Mouse (Mus musculus): ENCODE data around the gene Lix1. TPM values are rescaled to one million over a fixed set of nuclear protein-coding genes. Genes with fewer than 3 reads are reported as not detected.

Lix1 gene
- polyA plus RNA-seq (2015; fragmentation: Nextera tagmentation; extraction: Ambion mirVana): 4.1 and 4.8 TPM in 2 replicates

DNA sequence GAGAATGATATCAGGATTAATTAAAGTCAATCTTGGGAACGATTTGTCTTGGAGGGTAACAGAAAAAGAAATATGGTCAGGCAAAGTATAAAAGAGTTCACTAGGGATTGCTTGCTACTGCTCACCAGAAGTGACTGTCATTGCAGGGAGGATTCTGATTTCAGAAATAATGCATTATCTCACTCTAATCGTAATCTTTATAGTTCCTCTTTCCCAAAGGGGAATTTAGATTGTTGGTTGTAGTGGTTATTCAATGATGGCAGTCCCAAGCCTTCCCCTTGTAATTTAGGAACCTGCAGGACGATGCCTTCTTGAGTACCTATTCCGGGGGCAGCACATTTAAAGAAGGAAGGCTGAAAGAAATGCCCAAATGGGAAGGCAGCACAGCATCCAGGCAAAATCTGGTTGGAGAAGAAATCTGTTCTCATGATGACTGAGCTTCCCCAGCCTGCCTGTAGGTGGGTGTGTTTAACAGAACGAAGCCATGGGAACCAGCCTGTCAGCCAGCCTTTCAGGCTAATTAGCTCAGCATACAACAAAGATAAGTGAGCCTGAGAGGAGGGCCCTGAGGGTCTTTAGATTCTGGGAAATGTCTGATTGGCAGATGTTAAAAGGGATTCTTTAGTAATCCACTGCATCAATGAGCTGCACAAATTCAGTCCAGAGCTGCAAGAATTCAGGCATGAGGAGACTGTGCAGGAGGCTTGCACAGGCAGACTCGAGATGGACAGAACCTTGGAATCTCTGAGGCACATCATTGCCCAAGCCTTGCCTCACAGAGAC is at the start of gene Lix1:
Gene Lix1 (plus strand): TSS at position 451 of the 783 bp plus-strand sequence.
- Histone ChIP-seq H3K27ac (ENCODE audit: low read length) (no peak within 1 kb of the TSS), H3K36me3 (ENCODE audit: insufficient read depth, low read length) (no peaks in the 10 kb centered on the region), H3K4me2 (replicated peaks; ENCODE audit: low read depth, low read length) (peak within 1 kb of the TSS; percentile 3), H3K4me1 (ENCODE audit: insufficient read depth, low read length) (peaks cover 8% of the 10 kb centered on the region; the same call in 1 of the 2 replicates), H3K9me3 (ENCODE audit: low read length) (no peaks in the 10 kb centered on the region), H3K4me3 (ENCODE audit: low read length) (no peak within 1 kb of the TSS), H3K27me3 (ENCODE audit: insufficient read depth, low read length) (no peaks in the 10 kb centered on the region), H3K9ac (replicated peaks; ENCODE audit: low read length) (no peak within 1 kb of the TSS)
- ATAC-seq (ENCODE audit: low FRiP score, low TSS enrichment): peak; percentile 90
- 32% methylated on average over 6 of the region's 6 CpGs for WGBS

DNA sequence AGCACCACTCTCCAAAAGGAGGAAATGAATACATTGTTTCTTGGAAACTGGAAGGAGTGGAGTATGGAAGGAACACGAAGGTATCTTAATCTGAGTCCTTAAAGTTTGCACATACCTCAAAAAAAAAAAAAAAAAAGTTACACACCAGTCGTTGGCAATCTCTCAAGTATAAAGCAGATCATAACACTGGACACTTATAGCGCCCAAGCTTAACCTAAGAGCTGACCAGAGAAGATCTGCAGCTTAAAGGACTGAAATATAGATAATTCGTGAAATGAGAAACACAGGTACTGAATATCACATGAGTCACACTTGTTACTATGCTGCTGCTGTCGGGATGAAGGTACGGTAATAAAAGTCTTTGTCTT is 28.9 kb upstream of the Lix1 start:
- peak overlapping the region; percentile 77 for H3K4me3 ChIP-seq (ENCODE audit: low read length)
- H3K4me2 ChIP-seq (replicated peaks; ENCODE audit: low read depth, low read length): peak overlapping the region; percentile 83
- H3K4me1 ChIP-seq (ENCODE audit: insufficient read depth, low read length): peaks cover 12% of the 10 kb centered on the region
- no peaks in the 10 kb centered on the region for H3K27me3 ChIP-seq (ENCODE audit: insufficient read depth, low read length)
- peak overlapping the region; percentile 92 for H3K27ac ChIP-seq (ENCODE audit: low read length)
- H3K9me3 ChIP-seq (ENCODE audit: low read length): no peaks in the 10 kb centered on the region
- peak; percentile 9; the same call in 1 of the 2 replicates for ATAC-seq (ENCODE audit: low FRiP score, low TSS enrichment)
- peaks cover 11% of the 10 kb centered on the region for H3K36me3 ChIP-seq (ENCODE audit: insufficient read depth, low read length)
- H3K9ac ChIP-seq (replicated peaks; ENCODE audit: low read length): peak overlapping the region; percentile 86
- 3% methylated on average over 6 of the region's 6 CpGs for WGBS

DNA sequence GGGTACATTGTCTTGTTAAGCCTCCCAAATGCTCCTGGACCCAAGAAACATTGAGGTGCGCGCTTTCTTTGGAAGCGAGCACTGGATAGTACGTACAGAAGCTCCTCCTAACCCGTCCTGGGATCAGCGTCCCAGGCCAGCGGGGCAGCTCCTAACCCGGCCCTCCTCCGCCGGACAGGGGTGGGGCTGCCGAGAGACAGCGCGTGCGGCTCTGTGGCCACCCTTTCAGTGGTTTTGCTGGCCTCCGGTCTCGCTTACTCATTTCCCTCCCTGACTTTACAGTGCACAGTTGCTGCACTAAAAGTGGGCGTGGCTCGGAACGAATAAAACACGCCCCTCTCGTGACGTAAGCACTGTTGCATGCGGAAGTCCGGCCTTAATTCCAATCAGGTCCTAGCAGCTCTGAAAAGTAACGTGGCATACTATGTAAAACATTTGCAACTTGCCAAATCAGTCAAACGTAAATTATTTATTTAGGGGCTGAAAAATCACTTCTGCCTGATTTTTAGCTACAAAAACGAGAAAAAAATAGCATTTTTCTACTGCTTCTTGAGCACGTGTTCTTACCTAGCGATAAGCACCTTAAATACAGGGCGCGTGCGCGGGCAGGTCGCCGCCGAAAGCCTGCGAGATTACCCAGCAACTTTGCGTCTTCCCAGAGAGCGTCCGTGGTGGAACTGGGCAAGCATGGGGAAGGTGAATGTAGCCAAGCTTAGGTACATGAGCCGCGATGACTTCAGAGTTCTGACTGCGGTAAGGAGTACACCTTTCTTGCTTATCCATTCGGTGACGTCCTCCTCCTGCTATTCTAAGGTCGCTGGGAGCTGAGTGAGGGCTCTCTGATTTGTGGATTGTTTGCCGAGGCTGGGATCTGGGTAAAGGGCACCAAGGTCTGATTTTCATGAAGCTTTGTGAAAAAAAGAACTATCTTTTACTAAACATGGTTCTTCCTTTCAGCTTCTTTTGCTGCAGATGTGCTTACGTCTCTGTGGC is 28.3 kb upstream of the Lix1 start, which contains the start of gene Riok2:
Gene Riok2 (plus strand): TSS at position 392 of the 993 bp plus-strand sequence.
- Histone ChIP-seq H3K27me3 (ENCODE audit: insufficient read depth, low read length) (no peaks in the 10 kb centered on the region), H3K9ac (replicated peaks; ENCODE audit: low read length) (peak within 1 kb of the TSS; percentile 86), H3K9me3 (ENCODE audit: low read length) (no peaks in the 10 kb centered on the region), H3K4me2 (replicated peaks; ENCODE audit: low read depth, low read length) (peak within 1 kb of the TSS; percentile 83), H3K36me3 (ENCODE audit: insufficient read depth, low read length) (peaks cover 15% of the 10 kb centered on the region), H3K27ac (ENCODE audit: low read length) (peak within 1 kb of the TSS; percentile 92), H3K4me3 (ENCODE audit: low read length) (peak within 1 kb of the TSS; percentile 77), H3K4me1 (ENCODE audit: insufficient read depth, low read length) (peaks cover 12% of the 10 kb centered on the region)
- under 1% methylated on average over 48 of the region's 48 CpGs for WGBS
- peak; percentile 99 for ATAC-seq (ENCODE audit: low FRiP score, low TSS enrichment)

DNA sequence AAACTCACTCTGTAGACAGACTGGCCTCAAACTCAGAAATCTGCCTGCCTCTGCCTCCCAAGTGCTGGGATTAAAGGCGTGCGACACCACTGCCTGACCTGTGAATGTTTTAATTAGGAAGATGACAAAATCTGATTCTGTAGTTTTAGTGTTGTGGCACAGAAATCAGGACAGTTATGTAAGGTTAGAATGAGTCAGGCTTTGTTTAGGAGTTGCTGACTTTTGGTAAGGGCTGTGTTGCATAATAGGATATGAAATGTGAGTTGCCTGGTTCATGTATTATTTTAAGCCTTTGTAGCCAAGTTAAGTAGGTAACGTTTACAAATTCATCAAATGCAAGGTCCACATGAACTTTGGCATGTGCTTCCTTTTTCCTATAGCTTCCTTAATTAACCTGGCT is 26.9 kb upstream of the Lix1 start:
- 81% methylated on average over 3 of the region's 3 CpGs for WGBS
- Histone ChIP-seq H3K27ac (ENCODE audit: low read length) (no peak overlapping the region), H3K4me2 (replicated peaks; ENCODE audit: low read depth, low read length) (peak overlapping the region; percentile 83), H3K4me3 (ENCODE audit: low read length) (peak overlapping the region; percentile 77), H3K9me3 (ENCODE audit: low read length) (no peaks in the 10 kb centered on the region), H3K4me1 (ENCODE audit: insufficient read depth, low read length) (peaks cover 12% of the 10 kb centered on the region), H3K9ac (replicated peaks; ENCODE audit: low read length) (0 out of 2 replicates have a peak overlapping the region, but pooled peaks have one; percentile 86), H3K36me3 (ENCODE audit: insufficient read depth, low read length) (peaks cover 15% of the 10 kb centered on the region), H3K27me3 (ENCODE audit: insufficient read depth, low read length) (no peaks in the 10 kb centered on the region)
- ATAC-seq (ENCODE audit: low FRiP score, low TSS enrichment): no peak

DNA sequence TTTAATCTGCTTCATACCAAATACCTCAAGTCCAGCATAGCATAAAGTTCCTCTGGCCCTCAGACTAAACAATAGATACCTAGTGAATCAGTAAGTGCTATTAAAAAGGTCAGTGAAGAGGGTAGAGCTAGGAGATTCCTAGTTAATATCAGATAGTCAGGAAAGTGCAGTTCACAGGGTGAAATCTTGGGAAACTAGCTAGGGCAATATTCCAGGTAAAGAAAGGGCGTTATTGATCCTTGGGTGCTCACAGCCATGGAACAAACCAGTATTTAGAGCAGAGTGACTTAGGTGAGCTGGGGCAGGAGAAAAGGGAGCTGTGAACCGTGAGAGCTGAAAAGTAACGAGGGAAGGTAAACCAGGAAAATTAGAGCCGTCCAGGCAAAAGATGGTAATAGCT is 18.8 kb upstream of the Lix1 start:
- no peak overlapping the region for H3K27ac ChIP-seq (ENCODE audit: low read length)
- 76% methylated on average over 4 of the region's 4 CpGs for whole genome bisulfite sequencing
- no peak overlapping the region for H3K4me2 ChIP-seq (replicated peaks; ENCODE audit: low read depth, low read length)
- no peak for ATAC-seq (ENCODE audit: low FRiP score, low TSS enrichment)
- no peak overlapping the region for H3K4me3 ChIP-seq (ENCODE audit: low read length)
- no peak overlapping the region for H3K9ac ChIP-seq (replicated peaks; ENCODE audit: low read length)
- H3K27me3 ChIP-seq (ENCODE audit: insufficient read depth, low read length): no peaks in the 10 kb centered on the region
- no peaks in the 10 kb centered on the region for H3K4me1 ChIP-seq (ENCODE audit: insufficient read depth, low read length)
- H3K36me3 ChIP-seq (ENCODE audit: insufficient read depth, low read length): peaks cover 47% of the 10 kb centered on the region
- no peaks in the 10 kb centered on the region for H3K9me3 ChIP-seq (ENCODE audit: low read length)

DNA sequence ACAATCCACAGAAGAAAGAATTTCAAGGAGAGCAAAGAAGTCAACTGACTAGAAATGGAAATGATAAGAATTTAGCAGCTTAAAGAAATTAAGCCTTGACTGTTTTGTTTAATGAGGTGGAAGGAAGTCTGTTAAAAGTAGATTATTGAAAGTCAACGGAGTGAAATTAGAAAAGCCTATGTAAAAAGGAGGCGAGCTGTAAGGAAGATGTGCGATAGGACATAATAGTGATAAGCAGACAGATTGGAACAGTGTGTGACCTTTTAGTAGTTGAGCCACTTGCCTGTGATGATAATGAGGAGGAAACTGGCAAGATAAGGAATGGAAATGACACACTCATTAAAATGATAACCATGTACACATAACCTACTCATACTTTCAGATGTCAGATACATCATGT is 18.0 kb upstream of the Lix1 start:
- H3K4me1 ChIP-seq (ENCODE audit: insufficient read depth, low read length): no peaks in the 10 kb centered on the region
- H3K4me3 ChIP-seq (ENCODE audit: low read length): no peak overlapping the region
- ATAC-seq (ENCODE audit: low FRiP score, low TSS enrichment): no peak
- H3K9me3 ChIP-seq (ENCODE audit: low read length): no peaks in the 10 kb centered on the region
- no peak overlapping the region for H3K27ac ChIP-seq (ENCODE audit: low read length)
- no peak overlapping the region for H3K9ac ChIP-seq (replicated peaks; ENCODE audit: low read length)
- H3K27me3 ChIP-seq (ENCODE audit: insufficient read depth, low read length): no peaks in the 10 kb centered on the region
- 94% methylated on average over 3 of the region's 3 CpGs for WGBS
- no peak overlapping the region for H3K4me2 ChIP-seq (replicated peaks; ENCODE audit: low read depth, low read length)
- H3K36me3 ChIP-seq (ENCODE audit: insufficient read depth, low read length): peaks cover 47% of the 10 kb centered on the region

DNA sequence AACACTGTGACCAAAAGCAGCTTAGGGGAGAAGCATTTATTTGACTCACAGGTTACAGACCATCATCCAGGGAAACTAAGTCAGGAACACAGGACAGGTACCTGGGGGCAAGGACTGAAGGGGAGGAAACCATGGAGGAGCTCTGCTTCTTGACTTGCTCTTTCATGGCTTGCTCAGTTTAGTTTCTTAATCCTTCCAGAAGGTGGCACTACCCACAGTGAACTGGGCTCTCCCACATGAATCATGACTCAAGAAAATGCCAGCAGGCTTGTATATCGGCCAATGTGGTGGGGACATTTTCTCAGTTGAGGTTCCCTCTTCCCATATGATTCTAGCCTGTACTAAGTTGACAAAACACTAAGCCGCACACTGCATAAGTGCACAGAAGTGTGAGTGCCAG is 16.4 kb upstream of the Lix1 start:
- ATAC-seq (ENCODE audit: low FRiP score, low TSS enrichment): no peak
- H3K27me3 ChIP-seq (ENCODE audit: insufficient read depth, low read length): no peaks in the 10 kb centered on the region
- H3K9ac ChIP-seq (replicated peaks; ENCODE audit: low read length): no peak overlapping the region
- WGBS: 98% methylated on average over 2 of the region's 2 CpGs
- H3K27ac ChIP-seq (ENCODE audit: low read length): no peak overlapping the region
- no peak overlapping the region for H3K4me3 ChIP-seq (ENCODE audit: low read length)
- H3K9me3 ChIP-seq (ENCODE audit: low read length): no peaks in the 10 kb centered on the region
- no peak overlapping the region for H3K4me2 ChIP-seq (replicated peaks; ENCODE audit: low read depth, low read length)
- peaks cover 50% of the 10 kb centered on the region for H3K36me3 ChIP-seq (ENCODE audit: insufficient read depth, low read length)
- no peaks in the 10 kb centered on the region for H3K4me1 ChIP-seq (ENCODE audit: insufficient read depth, low read length)

DNA sequence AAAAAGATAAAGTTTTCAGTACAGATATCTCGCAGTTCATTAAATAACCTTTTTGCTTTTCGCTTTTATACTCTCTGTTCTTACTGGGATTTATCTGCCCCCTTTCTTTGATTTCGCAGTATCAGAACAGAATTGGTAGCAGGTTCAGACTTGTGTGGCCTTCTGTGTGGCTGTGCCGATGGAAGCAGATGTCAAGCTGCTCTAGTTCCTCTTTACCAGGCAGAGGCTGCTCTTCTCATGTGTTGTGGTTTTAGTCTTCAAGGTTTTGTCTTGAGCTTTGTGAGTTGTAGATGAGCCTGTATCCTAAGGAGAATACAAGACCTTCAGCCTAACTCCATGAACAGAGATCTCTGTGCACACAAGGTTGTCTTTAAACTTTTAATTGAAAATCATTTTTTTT is 10.6 kb upstream of the Lix1 start:
- WGBS: 91% methylated on average over 4 of the region's 4 CpGs
- H3K36me3 ChIP-seq (ENCODE audit: insufficient read depth, low read length): peaks cover 43% of the 10 kb centered on the region

DNA sequence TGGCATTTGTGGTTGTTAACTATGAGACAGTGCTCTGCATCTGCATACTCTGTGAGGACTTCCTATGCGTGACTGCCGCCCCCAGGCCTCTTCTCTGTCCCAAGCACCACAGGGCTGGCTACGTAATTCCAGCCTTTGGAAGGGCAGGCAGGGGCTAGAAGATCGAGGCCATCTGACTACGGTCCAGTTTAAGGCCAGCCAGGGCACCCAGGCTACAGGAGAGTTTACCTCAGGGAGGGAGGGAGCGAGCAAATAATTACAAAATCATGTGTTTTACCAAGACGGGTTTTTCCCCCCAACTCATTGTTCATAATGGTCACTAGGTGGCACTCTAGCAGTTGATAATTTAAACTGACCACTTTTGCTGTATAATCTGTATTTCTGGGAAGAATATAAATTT is 9.6 kb upstream of the Lix1 start:
- H3K27ac ChIP-seq (ENCODE audit: low read length): no peak overlapping the region
- no peaks in the 10 kb centered on the region for H3K4me1 ChIP-seq (ENCODE audit: insufficient read depth, low read length)
- no peak overlapping the region for H3K4me2 ChIP-seq (replicated peaks; ENCODE audit: low read depth, low read length)
- 0 out of 2 replicates have a peak, but pooled peaks have one; percentile 39 for ATAC-seq (ENCODE audit: low FRiP score, low TSS enrichment)
- no peaks in the 10 kb centered on the region for H3K9me3 ChIP-seq (ENCODE audit: low read length)
- H3K4me3 ChIP-seq (ENCODE audit: low read length): no peak overlapping the region
- H3K9ac ChIP-seq (replicated peaks; ENCODE audit: low read length): no peak overlapping the region
- H3K27me3 ChIP-seq (ENCODE audit: insufficient read depth, low read length): no peaks in the 10 kb centered on the region
- WGBS: 66% methylated on average over 7 of the region's 7 CpGs
- H3K36me3 ChIP-seq (ENCODE audit: insufficient read depth, low read length): peaks cover 37% of the 10 kb centered on the region

More for the DNA sequence above, 10.6 kb upstream of the Lix1 start:
- Histone ChIP-seq H3K9ac (replicated peaks; ENCODE audit: low read length) (no peak overlapping the region), H3K4me3 (ENCODE audit: low read length) (no peak overlapping the region), H3K4me2 (replicated peaks; ENCODE audit: low read depth, low read length) (no peak overlapping the region), H3K27ac (ENCODE audit: low read length) (no peak overlapping the region), H3K27me3 (ENCODE audit: insufficient read depth, low read length) (no peaks in the 10 kb centered on the region), H3K4me1 (ENCODE audit: insufficient read depth, low read length) (no peaks in the 10 kb centered on the region), H3K9me3 (ENCODE audit: low read length) (no peaks in the 10 kb centered on the region)
- no peak for ATAC-seq (ENCODE audit: low FRiP score, low TSS enrichment)
